Mouse (Mus musculus) MEL (cell line): ENCODE results near the gene Sult5a1. TPM values are rescaled to one million over a fixed set of nuclear protein-coding genes. Genes with fewer than 3 reads are reported as not detected.

Experiments
- DNase-seq: peaks from one replicate; pipeline ENCODE4 v3.0.0; 2011; ENCODE audit warnings: low read depth, low spot score
- H3K27ac ChIP-seq: 2 replicates; pipeline ENCODE4 v1.5.1; 2012; ENCODE audit warnings: low read depth, mild to moderate bottlenecking, control low read depth, low read length, moderate library complexity; ENCODE audit not compliant: control insufficient read depth
- H3K27me3 ChIP-seq, 2 experiments: fragments of 150-350 bp in 1 of 2; sonication (generic) in 1 of 2; 2 replicates each; pipeline ENCODE4 v1.6.1; 2012; ENCODE audit warnings: low read length in 2 of 2, mild to moderate bottlenecking in 2 of 2, improper control_type of control experiment in 1 of 2, moderate library complexity in 1 of 2; ENCODE audit not compliant: insufficient read depth in 2 of 2, control insufficient read depth in 1 of 2
- H3K36me3 ChIP-seq, 2 experiments: 2 replicates each; pipeline ENCODE4 v1.6.1; 2012 to 2014; ENCODE audit warnings: low read length in 2 of 2, improper control_type of control experiment in 1 of 2, inconsistent platforms in 1 of 2, mild to moderate bottlenecking in 1 of 2; ENCODE audit not compliant: insufficient read depth in 2 of 2, control insufficient read depth in 1 of 2
- H3K4me1 ChIP-seq, 2 experiments: fragments of 150-350 bp in 1 of 2; sonication (generic) in 1 of 2; 2 replicates each; pipeline ENCODE4 v1.6.1; 2012; ENCODE audit warnings: low read length in 2 of 2, improper control_type of control experiment in 1 of 2, mild to moderate bottlenecking in 1 of 2; ENCODE audit not compliant: insufficient read depth in 2 of 2, control insufficient read depth in 1 of 2
- H3K4me3 ChIP-seq, 2 experiments: fragments of 150-350 bp in 1 of 2; sonication (generic) in 1 of 2; 2 replicates each; pipeline ENCODE4 v1.5.1; 2012; ENCODE audit warnings: low read depth in 2 of 2, low read length in 2 of 2, mild to moderate bottlenecking in 2 of 2, moderate library complexity in 2 of 2, control low read depth in 1 of 2, improper control_type of control experiment in 1 of 2; ENCODE audit not compliant: control insufficient read depth in 1 of 2, insufficient read depth in 1 of 2
- H3K79me2 ChIP-seq: 2 replicates; pipeline ENCODE4 v1.6.1; 2012; ENCODE audit warnings: mild to moderate bottlenecking, low read length, moderate library complexity; ENCODE audit not compliant: control insufficient read depth, poor library complexity, insufficient read depth
- H3K9ac ChIP-seq: 2 replicates; pipeline ENCODE4 v1.6.1; 2012; ENCODE audit warnings: low read depth, mild to moderate bottlenecking, control low read depth, low read length, moderate library complexity; ENCODE audit not compliant: control insufficient read depth, poor library complexity, severe bottlenecking
- H3K9me3 ChIP-seq: fragments of 150-350 bp; sonication (generic); replicated peaks from 2 replicates; pipeline ENCODE4 v1.6.1; 2012; ENCODE audit warnings: mild to moderate bottlenecking, low read length, improper control_type of control experiment, moderate library complexity; ENCODE audit not compliant: insufficient read depth
- CHD1 ChIP-seq: IDR thresholded peaks from 2 replicates; pipeline ENCODE4 v1.6.1; 2012; ENCODE audit warnings: low read depth, mild to moderate bottlenecking, inconsistent platforms, low read length, improper control_type of control experiment
- CTCF ChIP-seq, 3 experiments: IDR thresholded peaks in 2 of 3; conservative IDR thresholded peaks in 1 of 3; 2 replicates each; pipeline ENCODE4 v1.5.1; 2011 to 2012; ENCODE audit warnings: low read length in 3 of 3, low read depth in 2 of 3, mild to moderate bottlenecking in 2 of 3, improper control_type of control experiment in 1 of 3, inconsistent platforms in 1 of 3, mixed read lengths in 1 of 3, moderate library complexity in 1 of 3; ENCODE audit not compliant: control insufficient read depth in 1 of 3, insufficient read depth in 1 of 3, poor library complexity in 1 of 3, severe bottlenecking in 1 of 3
- EP300 ChIP-seq, 2 experiments: IDR thresholded peaks; 2 replicates each; pipeline ENCODE4 v1.6.1; 2011; ENCODE audit warnings: improper control_type of control experiment in 2 of 2, low read length in 2 of 2, low read depth in 1 of 2, mild to moderate bottlenecking in 1 of 2
- GABPA ChIP-seq: IDR thresholded peaks from 2 replicates; pipeline ENCODE4 v1.6.1; 2012; ENCODE audit warnings: low read depth, mild to moderate bottlenecking, inconsistent platforms, low read length, improper control_type of control experiment, moderate library complexity
- GATA1 ChIP-seq: IDR thresholded peaks from 2 replicates; pipeline ENCODE4 v1.6.1; 2011; ENCODE audit warnings: low read depth, low read length, improper control_type of control experiment
- JUND ChIP-seq: IDR thresholded peaks from 2 replicates; pipeline ENCODE4 v1.6.1; 2011; ENCODE audit warnings: low read depth, mild to moderate bottlenecking, improper control_type of control experiment, low read length
- MAFK ChIP-seq: IDR thresholded peaks from 2 replicates; pipeline ENCODE4 v1.6.1; 2011; ENCODE audit warnings: low read depth, mild to moderate bottlenecking, low read length, improper control_type of control experiment, borderline replicate concordance
- MAX ChIP-seq: IDR thresholded peaks from 2 replicates; pipeline ENCODE4 v1.6.1; 2011; ENCODE audit warnings: low read length, improper control_type of control experiment
- POLR2AphosphoS5 ChIP-seq: IDR thresholded peaks from 2 replicates; pipeline ENCODE4 v1.6.1; 2012; ENCODE audit warnings: low read depth, borderline replicate concordance, mild to moderate bottlenecking, inconsistent platforms, low read length, moderate library complexity, mixed read lengths
- RCOR1 ChIP-seq: IDR thresholded peaks from 2 replicates; pipeline ENCODE4 v1.6.1; 2012; ENCODE audit warnings: low read depth, mild to moderate bottlenecking, inconsistent platforms, low read length, improper control_type of control experiment
- TBP ChIP-seq: IDR thresholded peaks from 2 replicates; pipeline ENCODE4 v1.8.0; 2011; ENCODE audit warnings: low read depth, low read length, improper control_type of control experiment
- TCF12 ChIP-seq: IDR thresholded peaks from 2 replicates; pipeline ENCODE4 v1.6.1; 2014; ENCODE audit warnings: low read depth, mild to moderate bottlenecking, inconsistent platforms, low read length, improper control_type of control experiment, moderate library complexity
- ZC3H11A ChIP-seq: IDR thresholded peaks from 2 replicates; pipeline ENCODE4 v1.6.1; 2012; ENCODE audit warnings: low read depth, mild to moderate bottlenecking, inconsistent platforms, low read length, improper control_type of control experiment
- ZMIZ1 ChIP-seq: IDR thresholded peaks from 2 replicates; pipeline ENCODE4 v1.6.1; 2012; ENCODE audit warnings: low read depth, mild to moderate bottlenecking, inconsistent platforms, low read length, improper control_type of control experiment, moderate library complexity
- polyA plus RNA-seq, 2 experiments: library from polyadenylated mRNA; stranded (reverse) in 1 of 2; unstranded in 1 of 2; fragments of >175 nt in 1 of 2; fragments of >200 nt in 1 of 2; gene quantifications; 2 replicates each; pipeline versions ENCODE4 v1.2.1 to v1.2.4; 2012; ENCODE audit warnings: low replicate concordance in 2 of 2, low read depth in 1 of 2; ENCODE audit not compliant: insufficient read length in 2 of 2, insufficient read depth in 1 of 2, missing spikeins in 1 of 2
- total RNA-seq: library from RNA; depleted of rRNA; stranded (reverse); fragments of 300-350 nt; gene quantifications from 2 replicates; pipeline ENCODE4 v1.2.3, GENCODE M21; 2012

Gene Sult5a1
- total and polyA plus RNA-seq, 3 experiments: 0.15 TPM; not detected in 2

DNA sequence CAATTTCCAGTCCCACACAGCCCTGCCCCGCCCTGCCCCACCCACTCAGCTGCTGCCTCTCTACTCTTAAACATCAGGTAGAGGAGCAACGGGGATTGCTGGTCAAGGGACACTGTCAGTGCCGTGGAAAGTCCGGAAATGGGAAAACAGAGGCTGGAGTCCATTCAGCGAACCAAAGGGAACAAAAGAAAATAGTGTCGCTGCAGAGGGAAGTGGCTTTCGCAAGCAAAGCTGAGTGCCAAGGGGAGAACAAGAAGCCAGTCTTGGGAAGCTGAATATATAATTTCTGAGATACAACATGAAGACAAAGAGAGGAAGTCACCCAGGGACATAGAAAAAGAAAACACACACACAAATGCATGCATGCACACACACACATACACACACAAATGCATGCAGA lies 30.7 kb upstream of the Sult5a1 start:
- Histone ChIP-seq H3K27ac (no peak overlapping the region), H3K9me3 (no peaks in the 10 kb centered on the region), H3K4me1 (peaks cover 0 to 25% of the 10 kb centered on the region in 2 experiments; a peak in 2 of 4 replicates), H3K27me3 (0 out of 4 replicates have a peak, but pooled peaks cover 0 to 1% of the 10 kb centered on the region in 2 experiments), H3K9ac (no peak overlapping the region), H3K79me2 (no peaks in the 10 kb centered on the region), H3K36me3 (peaks cover 0 to 11% of the 10 kb centered on the region in 2 experiments; a peak in 2 of 4 replicates), H3K4me3 (no peak overlapping the region)
- peak; percentile 27 for DNase-seq
- TF ChIP-seq CTCF (IDR thresholded peaks at IDR 0.05 in 2 of 3, conservative IDR thresholded peaks at IDR 0.05 in 1 of 3; ENCODE audit: control insufficient read depth in 1 of 3, insufficient read depth in 1 of 3, low read depth in 2 of 3, low read length in 3 of 3, poor library complexity in 1 of 3, severe bottlenecking in 1 of 3): no peak

DNA sequence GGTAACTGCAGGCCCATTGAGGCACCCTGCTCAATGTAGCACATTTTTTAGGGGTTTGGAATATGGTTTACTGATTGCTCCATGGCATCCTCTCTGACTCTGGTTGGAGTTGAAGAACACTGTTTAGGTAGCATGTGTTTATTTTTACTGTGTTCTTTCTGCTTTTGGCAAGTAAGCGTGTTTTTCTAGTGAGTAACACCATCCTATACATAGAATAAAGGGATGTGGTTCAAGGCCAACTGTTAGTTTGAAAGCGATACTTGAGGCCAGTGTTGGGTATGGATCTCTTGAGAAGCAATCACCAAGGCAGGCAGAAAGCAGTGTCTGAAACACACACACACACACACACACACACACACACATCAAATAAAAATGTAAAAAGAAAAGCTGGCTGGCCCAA lies 29.9 kb upstream of the Sult5a1 start:
- DNase-seq: no peak
- no peaks in the 10 kb centered on the region for H3K79me2 ChIP-seq
- H3K9ac ChIP-seq: no peak overlapping the region
- H3K4me1 ChIP-seq: peaks cover 0 to 25% of the 10 kb centered on the region in 2 experiments; a peak in 2 of 4 replicates
- no peak overlapping the region for H3K27ac ChIP-seq
- H3K4me3 ChIP-seq: no peak overlapping the region
- H3K27me3 ChIP-seq: 0 out of 4 replicates have a peak, but pooled peaks cover 0 to 1% of the 10 kb centered on the region in 2 experiments
- peaks cover 0 to 11% of the 10 kb centered on the region in 2 experiments; a peak in 2 of 4 replicates for H3K36me3 ChIP-seq
- no peaks in the 10 kb centered on the region for H3K9me3 ChIP-seq
- no peak for TF ChIP-seq CHD1
- TF ChIP-seq CTCF (IDR thresholded peaks at IDR 0.05 in 2 of 3, conservative IDR thresholded peaks at IDR 0.05 in 1 of 3; ENCODE audit: control insufficient read depth in 1 of 3, insufficient read depth in 1 of 3, low read depth in 2 of 3, low read length in 3 of 3, poor library complexity in 1 of 3, severe bottlenecking in 1 of 3): no peak
- TF ChIP-seq GATA1: no peak
- TF ChIP-seq ZMIZ1: no peak
- no peak for TF ChIP-seq GABPA
- no peak for TF ChIP-seq MAFK
- no peak for TF ChIP-seq JUND
- TF ChIP-seq RCOR1: no peak
- no peak for TF ChIP-seq TBP
- no peak for TF ChIP-seq ZC3H11A
- no peak for TF ChIP-seq EP300 (IDR thresholded peaks at IDR 0.05; ENCODE audit: low read depth in 1 of 2, low read length in 2 of 2)
- TF ChIP-seq TCF12: no peak
- TF ChIP-seq MAX: no peak
- no peak for TF ChIP-seq POLR2AphosphoS5
